Mouse (Mus musculus): Measurements from ENCODE around the gene Npepps. TPM values are rescaled to one million over a fixed set of nuclear protein-coding genes. Genes with fewer than 3 reads are reported as not detected.
"Not testable (repeated sequence)": the region's sequence is repeated elsewhere in the genome, so short reads cannot be mapped to it uniquely, and the experiment has no call there.

Gene Npepps
- 32.5 and 34.5 TPM in 2 replicates for total RNA-seq (2014; fragmentation: Nextera tagmentation)
- 19.8 and 25.0 TPM in 2 replicates for total RNA-seq (2017)

GRCm38 (mm10) chr11:97280216-97280861 is at the start of gene Npepps:
Gene Npepps (minus strand): TSS chr11:97280638.
- ATAC-seq (replicated peaks; ENCODE audit: low FRiP score, low TSS enrichment, poor library complexity, severe bottlenecking), result peak; percentile 66

- ATAC-seq (replicated peaks; ENCODE audit: low FRiP score, low TSS enrichment, poor library complexity, severe bottlenecking), result peak; percentile 75
Observed at GRCm38 (mm10) chr11:97328148-97328547, 47.7 kb upstream of the Npepps start.

GRCm38 (mm10) chr11:97325224-97325623 is 44.8 kb upstream of the Npepps start:
- ATAC-seq (replicated peaks; ENCODE audit: low FRiP score, low TSS enrichment, poor library complexity, severe bottlenecking), result no peak

GRCm38 (mm10) chr11:97321894-97322600 is 41.6 kb upstream of the Npepps start:
- ATAC-seq (replicated peaks; ENCODE audit: low FRiP score, low TSS enrichment, poor library complexity, severe bottlenecking), result peak; percentile 79; the same call in 1 of the 2 replicates

- no peak for ATAC-seq (replicated peaks; ENCODE audit: low FRiP score, low TSS enrichment, poor library complexity, severe bottlenecking)
Observed at GRCm38 (mm10) chr11:97321197-97321596, 40.8 kb upstream of the Npepps start.

- ATAC-seq (replicated peaks; ENCODE audit: low FRiP score, low TSS enrichment, poor library complexity, severe bottlenecking), result peak; percentile 97
Observed at GRCm38 (mm10) chr11:97315504-97316503, 35.4 kb upstream of the Npepps start, which contains the start of gene Mrpl45. Gene Mrpl45 (plus strand): TSS chr11:97315716.

- no peak for ATAC-seq (replicated peaks; ENCODE audit: low FRiP score, low TSS enrichment, poor library complexity, severe bottlenecking)
Observed at GRCm38 (mm10) chr11:97314751-97315503, 34.5 kb upstream of the Npepps start.

GRCm38 (mm10) chr11:97314110-97314509 is 33.7 kb upstream of the Npepps start:
- no peak for ATAC-seq (replicated peaks; ENCODE audit: low FRiP score, low TSS enrichment, poor library complexity, severe bottlenecking)

GRCm38 (mm10) chr11:97312871-97313270 is 32.4 kb upstream of the Npepps start:
- ATAC-seq (replicated peaks; ENCODE audit: low FRiP score, low TSS enrichment, poor library complexity, severe bottlenecking), result not testable (repeated sequence)

- no peak for ATAC-seq (replicated peaks; ENCODE audit: low FRiP score, low TSS enrichment, poor library complexity, severe bottlenecking)
Observed at GRCm38 (mm10) chr11:97310895-97311631, 30.6 kb upstream of the Npepps start.

- ATAC-seq (replicated peaks; ENCODE audit: low FRiP score, low TSS enrichment, poor library complexity, severe bottlenecking), result peak; percentile 74; the same call in 1 of the 2 replicates
Observed at GRCm38 (mm10) chr11:97309911-97310571, 29.6 kb upstream of the Npepps start.

GRCm38 (mm10) chr11:97309451-97309836 is 29.0 kb upstream of the Npepps start:
- ATAC-seq (replicated peaks; ENCODE audit: low FRiP score, low TSS enrichment, poor library complexity, severe bottlenecking), result peak; percentile 50; the same call in 1 of the 2 replicates

GRCm38 (mm10) chr11:97308806-97309450 is 28.5 kb upstream of the Npepps start:
- ATAC-seq (replicated peaks; ENCODE audit: low FRiP score, low TSS enrichment, poor library complexity, severe bottlenecking), result no peak

- ATAC-seq (replicated peaks; ENCODE audit: low FRiP score, low TSS enrichment, poor library complexity, severe bottlenecking), result no peak
Observed at GRCm38 (mm10) chr11:97307294-97308069, 27.0 kb upstream of the Npepps start.

GRCm38 (mm10) chr11:97304631-97305030 is 24.2 kb upstream of the Npepps start:
- ATAC-seq (replicated peaks; ENCODE audit: low FRiP score, low TSS enrichment, poor library complexity, severe bottlenecking), result no peak

GRCm38 (mm10) chr11:97302231-97302781 is 21.9 kb upstream of the Npepps start:
- no peak for ATAC-seq (replicated peaks; ENCODE audit: low FRiP score, low TSS enrichment, poor library complexity, severe bottlenecking)
